Mouse (Mus musculus) mesoderm, embryonic 11.5 days (tissue): ENCODE results near the gene Gm3542.
"Not testable (repeated sequence)": the region's sequence is repeated elsewhere in the genome, so short reads cannot be mapped to it uniquely, and the experiment has no call there.

ENCODE experiments used
- DNase-seq: peaks from one replicate; pipeline ENCODE4 v3.0.0-alpha.2; 2012; ENCODE audit warnings: low read depth, low spot score

Gene Gm3542

DNA sequence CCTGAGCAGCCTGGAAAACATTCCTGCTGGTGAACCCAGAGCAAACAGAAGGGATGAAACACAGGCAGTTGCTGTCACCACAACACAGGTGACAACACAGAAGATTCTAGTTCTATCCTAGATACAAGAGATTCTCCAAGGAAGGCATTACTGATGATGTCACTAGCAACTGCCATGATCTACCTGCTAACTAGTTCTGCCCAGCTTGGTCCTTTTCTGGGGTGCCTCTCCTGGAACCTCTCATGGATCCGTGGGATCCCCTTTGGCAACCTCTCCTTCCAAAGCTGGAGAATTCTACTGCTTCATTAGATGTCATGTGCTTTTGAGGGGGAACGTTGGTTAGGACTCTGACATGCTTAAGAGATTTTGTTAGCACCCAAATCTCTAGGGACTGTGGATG, at the start of gene Gm3542:
Gm3542 (minus strand) TSS at position 101 of the 400 bp plus-strand sequence.
- not testable (repeated sequence) for DNase-seq
